Mouse (Mus musculus): Measurements from ENCODE around the gene Gm3164. TPM values are rescaled to one million over a fixed set of nuclear protein-coding genes. Genes with fewer than 3 reads are reported as not detected.

Gm3164 gene
- polyA plus RNA-seq (2012; ENCODE audit: low replicate concordance) = not detected in 2 replicates

DNA sequence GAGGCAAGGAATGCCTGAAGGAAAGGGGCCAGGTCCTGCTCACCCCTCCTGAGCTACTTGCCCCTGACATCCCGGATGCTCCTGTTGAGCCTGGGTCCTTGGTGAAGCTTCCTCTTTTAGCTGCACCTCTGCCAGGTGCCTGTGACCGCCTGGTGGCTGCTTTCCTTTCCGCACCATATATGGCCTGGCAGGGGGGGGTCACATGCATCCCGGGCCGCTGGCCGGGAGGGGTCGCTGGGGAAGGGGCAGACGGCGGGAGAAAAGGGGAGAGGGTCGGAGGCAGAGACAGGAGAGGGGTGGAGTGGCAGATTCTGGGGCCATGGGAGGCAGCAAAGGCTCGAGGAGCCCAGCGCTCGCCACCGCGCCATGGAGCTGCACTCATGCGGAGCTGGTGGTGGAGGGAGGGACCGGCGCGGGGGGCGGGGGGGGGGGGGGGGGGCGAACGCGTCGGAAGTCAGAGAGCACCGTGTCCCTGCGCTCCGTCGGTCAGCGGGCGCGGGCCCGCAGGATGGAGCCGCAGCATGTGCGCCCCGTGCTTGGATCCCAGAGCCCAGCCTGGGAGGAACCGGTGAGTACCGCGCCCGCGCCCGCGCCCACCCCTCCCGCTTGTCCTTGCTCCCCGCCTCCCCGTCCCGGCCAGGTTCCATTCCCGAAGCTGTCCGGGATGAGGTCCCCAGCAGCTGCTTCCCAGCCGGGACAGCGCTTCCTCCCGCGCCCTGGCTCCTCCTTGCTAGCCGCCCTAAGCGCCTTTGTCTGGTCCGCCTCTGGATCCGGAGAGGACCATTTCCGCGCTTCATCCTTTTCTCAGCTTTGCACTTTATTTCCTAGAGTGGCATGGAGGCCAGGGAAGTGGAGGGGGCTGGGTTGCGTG lies at the start of gene Gm3164:
TSS of gene Gm3164 (plus strand) at position 484 of the 871 bp plus-strand sequence.

DNA sequence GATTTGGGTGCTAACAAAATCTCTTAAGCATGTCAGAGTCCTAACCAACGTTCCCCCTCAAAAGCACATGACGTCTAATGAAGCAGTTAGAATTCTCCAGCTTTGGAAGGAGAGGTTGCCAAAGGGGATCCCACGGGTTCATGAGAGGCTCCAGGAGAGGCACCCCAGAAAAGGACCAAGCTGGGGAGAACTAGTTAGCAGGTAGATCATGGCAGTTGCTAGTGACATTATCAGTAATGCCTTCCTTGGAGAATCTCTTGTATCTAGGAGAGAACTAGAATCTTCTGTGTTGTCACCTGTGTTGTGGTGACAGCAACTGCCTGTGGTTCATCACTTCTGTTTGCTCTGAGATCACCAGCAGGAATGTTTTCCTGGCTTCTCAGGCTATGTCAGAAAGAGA lies 18.0 kb upstream of the Gm3164 start, which contains the start of gene Gm3159:
TSS of gene Gm3159 (plus strand) at position 301 of the 400 bp plus-strand sequence.

GRCm38 (mm10) chr14:4430692-4431091 lies 15.4 kb downstream of the Gm3164 start, which contains the start of gene Gm3173:
Gm3173 (plus strand) TSS chr14:4430992.

GRCm38 (mm10) chr14:4481445-4481844 lies 66.2 kb downstream of the Gm3164 start, which contains the start of gene Gm3182:
Gm3182 (plus strand) TSS chr14:4481745.

Other genes starting within 250 kb of the Gm3164 start
- not detected in 2 replicates for gene Gm2974, start 232.9 kb upstream of the Gm3164 start, polyA plus RNA-seq (2012; ENCODE audit: low replicate concordance)
- gene Gm3138, start 165.8 kb upstream of the Gm3164 start, polyA plus RNA-seq (2012; ENCODE audit: low replicate concordance) = not detected in 2 replicates
- gene Gm3149, start 98.2 kb upstream of the Gm3164 start, polyA plus RNA-seq (2012; ENCODE audit: low replicate concordance) = not detected in 2 replicates
- gene 2610042L04Rik, start 80.7 kb upstream of the Gm3164 start, polyA plus RNA-seq (2012; ENCODE audit: low replicate concordance) = not detected in 2 replicates
- gene Gm3159, start 17.9 kb upstream of the Gm3164 start, polyA plus RNA-seq (2012; ENCODE audit: low replicate concordance) = not detected in 2 replicates
- gene Gm3173, start 15.5 kb downstream of the Gm3164 start, polyA plus RNA-seq (2012; ENCODE audit: low replicate concordance) = not detected in 2 replicates
- not detected in 2 replicates for gene Gm3182, start 66.3 kb downstream of the Gm3164 start, polyA plus RNA-seq (2012; ENCODE audit: low replicate concordance)
- gene Gm3047, start 140.0 kb downstream of the Gm3164 start, polyA plus RNA-seq (2012; ENCODE audit: low replicate concordance) = not detected in 2 replicates
- not detected in 2 replicates for gene Gm8159, start 216.9 kb downstream of the Gm3164 start, polyA plus RNA-seq (2012; ENCODE audit: low replicate concordance)
- not detected in 2 replicates for gene Gm3239, start 248.7 kb downstream of the Gm3164 start, polyA plus RNA-seq (2012; ENCODE audit: low replicate concordance)